Mouse (Mus musculus) cerebellum, postnatal 14 days (tissue): ENCODE measurements around the gene Dner.
A peak's percentile ranks its signal among the peaks of the same experiment; 100 is the strongest.

Experiments used
- DNase-seq, 2 experiments: peaks; one replicate each; pipeline ENCODE4 v3.0.0; 2021; ENCODE audit warnings: mixed read lengths in 2 of 2

Dner gene

DNA sequence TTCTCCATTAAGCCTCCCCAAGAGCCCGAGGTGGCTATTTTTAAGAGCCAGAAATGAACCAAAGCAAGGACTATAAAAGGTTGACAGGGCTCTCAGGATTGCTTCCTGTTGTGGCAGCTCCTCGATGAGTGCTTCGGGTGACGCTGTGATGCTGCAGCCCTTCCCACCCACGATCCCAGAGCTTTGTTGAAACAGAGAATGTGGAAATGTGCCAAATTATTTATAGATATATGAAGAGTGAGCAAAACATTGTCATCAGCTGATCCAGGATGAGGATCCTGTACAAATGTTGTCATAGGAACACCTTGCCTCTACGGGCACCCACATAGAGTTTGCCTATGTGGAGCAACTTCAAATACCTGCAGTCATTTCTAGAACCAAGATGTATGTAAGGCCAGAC lies 67.8 kb downstream of the Dner start:
- DNase-seq = no peak

DNA sequence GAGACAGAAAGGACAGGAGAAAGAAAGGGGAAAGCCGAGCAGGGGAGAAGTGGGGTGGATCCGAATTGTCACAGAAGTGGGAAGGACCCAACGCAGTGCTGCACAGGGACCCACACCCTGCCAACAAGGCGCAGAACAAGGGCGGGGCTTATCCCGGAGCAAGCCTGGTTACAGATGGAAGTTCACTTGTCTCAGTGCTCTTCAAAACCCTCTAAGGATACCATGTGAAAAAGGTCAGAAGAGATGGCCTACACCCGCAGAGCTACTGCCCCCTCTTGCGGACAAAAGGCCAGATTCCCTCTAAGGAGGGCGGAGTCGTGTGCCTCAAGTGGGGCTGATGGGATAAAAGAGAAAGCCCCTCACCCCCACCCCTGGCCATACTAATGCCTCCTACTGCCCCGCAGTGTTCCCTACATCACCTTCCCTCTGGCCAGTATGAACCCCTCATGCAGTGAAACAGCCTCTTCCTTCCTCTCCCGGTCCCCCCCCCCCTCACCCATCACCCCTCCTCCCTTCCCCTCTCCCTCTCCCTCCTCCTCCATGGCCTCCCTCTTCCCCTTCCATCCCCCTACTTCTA lies 73.0 kb downstream of the Dner start:
- no peak for DNase-seq

DNA sequence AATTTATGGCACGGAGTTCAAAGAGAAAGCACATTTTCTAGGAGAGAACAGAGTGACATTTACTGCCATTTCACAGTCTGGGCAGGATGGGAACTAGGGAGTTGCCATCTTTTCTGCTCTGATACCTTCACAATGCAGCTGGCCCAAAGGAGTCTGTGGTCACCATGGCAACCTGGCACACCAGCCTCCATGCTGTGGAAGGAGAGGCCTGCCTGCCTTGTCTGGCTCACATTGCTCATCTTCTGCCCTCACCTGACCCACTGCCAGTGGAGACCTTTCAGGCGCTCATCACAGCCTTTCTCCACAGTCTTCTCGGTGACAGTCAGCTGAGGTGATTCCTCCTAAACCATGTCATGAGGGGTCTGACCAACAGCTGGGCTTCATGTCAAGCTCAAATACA lies 74.7 kb downstream of the Dner start:
- peak; percentile 92 to 96 for DNase-seq

DNA sequence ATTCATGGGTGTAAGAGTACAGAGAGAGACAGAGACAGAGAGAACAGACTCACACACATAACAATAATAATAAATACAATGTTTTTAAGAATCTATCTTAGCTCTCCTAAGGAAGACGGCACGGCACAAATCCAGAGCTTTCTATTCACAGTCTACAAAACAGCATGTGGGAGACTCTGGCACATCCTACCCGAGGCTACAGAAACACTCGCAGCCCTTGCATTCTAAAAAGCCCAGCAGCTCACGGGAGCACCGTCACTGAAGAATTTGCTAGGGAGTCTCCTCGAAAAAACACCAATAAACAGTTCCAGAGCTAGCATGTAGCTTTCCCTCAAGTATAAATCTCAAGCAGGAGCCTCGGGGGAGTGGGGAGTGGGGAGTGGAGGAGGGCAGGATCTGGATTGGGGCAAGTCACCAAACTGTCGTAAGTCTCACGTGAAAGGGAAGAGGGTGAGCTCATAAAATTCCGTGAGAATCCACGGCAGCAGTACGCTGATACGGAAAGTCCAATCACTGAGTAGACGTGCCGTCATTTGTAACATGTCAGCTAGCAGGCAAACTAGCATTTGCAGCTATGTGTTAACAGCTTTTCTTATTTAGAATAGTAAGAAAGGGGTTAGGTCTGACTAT lies 76.8 kb downstream of the Dner start:
- peak; percentile 24 to 27 for DNase-seq

DNA sequence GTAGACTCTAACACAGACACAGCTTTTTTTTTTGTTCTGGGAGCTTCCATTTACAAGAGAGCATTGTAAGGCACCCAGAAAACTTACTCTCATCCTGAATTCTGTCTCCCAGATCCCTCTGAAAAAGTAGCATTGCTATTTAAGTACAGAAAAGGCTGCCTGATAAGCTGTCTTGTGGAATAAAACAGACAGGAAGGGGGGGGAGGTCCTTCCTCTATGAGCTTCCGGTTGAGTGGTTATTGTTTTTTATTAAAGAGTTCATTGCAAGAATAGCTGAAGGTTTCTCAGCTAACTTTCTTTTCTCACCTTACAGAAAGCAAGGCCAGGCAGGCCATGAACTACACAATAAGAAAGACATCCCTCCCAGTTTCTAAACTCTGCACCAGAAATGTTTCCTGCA lies 77.9 kb downstream of the Dner start:
- no peak for DNase-seq

DNA sequence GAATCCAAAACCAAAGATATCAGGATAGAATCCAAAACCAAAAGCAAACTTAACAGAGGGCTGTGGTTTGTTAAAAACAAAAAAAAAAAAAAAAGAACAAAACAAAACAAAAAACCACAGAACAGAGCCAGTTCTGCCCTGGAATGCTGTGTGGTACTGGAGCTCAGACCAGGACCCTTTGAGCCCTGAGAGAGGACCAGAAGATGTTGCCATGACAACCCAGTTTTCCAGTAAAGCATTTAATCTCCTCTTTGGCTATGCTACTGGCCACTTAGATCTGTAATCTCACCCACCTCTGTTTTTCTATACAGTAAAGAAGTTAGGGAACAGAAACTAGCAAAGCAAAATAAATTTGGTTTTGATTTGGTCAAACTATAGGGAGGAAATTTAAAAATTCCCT lies 79.9 kb downstream of the Dner start:
- DNase-seq = no peak

DNA sequence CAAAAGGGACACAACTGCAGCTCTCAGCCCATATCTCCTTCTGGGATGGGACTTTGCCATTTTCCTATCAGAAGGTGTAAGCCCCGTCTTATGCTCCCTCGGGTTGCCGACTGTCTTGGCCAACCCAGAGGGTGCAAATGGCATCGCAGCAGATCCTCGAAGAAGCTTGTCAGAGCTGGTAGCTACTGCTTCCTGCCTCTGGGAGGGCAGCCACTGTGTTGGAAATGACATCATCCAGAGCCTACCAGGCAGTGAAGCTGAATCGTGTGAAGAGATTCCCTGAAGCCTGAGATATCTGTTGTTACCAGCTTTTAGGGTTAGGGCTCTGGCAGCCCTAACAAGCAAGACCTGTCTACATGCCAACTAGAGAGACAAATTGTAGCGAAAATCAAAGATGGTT lies 81.4 kb downstream of the Dner start:
- no peak for DNase-seq

DNA sequence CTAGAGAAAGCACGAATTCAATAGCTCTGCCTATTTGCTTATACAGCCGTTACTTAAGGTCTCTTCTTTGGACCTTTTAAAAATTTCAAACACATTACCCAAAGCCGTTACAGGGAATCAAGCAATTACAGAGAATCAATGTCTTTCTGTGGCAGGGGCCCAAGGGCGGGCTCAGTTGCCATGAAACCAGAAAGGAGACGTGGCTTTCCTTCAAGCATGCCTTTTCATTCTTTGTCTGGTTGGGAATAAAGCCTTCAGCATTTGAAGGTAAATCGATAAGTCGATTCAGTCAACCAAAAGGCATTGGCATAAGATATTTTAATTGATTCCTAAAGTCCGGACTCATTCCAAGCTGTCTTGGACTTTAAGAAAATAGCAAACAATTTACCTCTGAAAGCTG lies 82.9 kb downstream of the Dner start:
- peak in 1 of 2 experiments; percentile 19 for DNase-seq

DNA sequence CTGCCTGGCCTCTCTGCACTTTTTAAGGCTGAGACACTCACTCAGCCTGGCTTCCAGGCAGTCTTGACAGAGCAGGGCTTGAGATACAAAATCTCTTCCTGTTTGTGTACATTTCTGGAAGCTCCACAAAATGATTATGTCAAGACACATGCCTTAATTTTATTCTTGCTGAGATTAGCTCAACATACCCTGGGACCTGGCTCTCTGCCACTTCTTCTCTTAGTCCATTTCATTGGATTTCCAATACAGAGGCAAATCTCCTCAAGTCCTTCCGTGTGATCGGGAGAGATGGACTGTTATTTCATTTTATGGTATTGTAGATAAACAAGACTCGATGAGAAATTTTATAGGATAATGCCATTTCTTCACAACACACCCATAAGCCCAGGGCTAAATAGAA lies 84.7 kb downstream of the Dner start:
- no peak for DNase-seq

DNA sequence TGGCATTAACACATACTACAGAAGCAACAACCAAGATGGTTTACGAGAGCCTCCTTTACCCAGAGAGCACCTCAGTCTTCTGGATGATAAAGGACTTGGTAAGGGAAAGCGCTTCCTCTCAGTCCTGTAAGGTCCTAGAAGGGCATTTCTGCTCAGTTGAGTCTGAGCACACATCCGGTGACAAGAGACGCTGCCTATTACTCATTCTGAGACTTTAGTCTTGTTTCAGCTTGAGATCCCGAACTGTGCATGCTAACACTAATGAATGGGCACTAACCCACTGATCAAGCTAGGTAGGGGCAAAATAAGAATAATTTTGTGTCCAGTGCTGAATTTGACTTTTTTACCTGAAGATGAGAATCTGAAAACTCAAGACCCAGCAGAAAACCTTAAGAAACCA lies 97.0 kb downstream of the Dner start:
- DNase-seq = no peak

DNA sequence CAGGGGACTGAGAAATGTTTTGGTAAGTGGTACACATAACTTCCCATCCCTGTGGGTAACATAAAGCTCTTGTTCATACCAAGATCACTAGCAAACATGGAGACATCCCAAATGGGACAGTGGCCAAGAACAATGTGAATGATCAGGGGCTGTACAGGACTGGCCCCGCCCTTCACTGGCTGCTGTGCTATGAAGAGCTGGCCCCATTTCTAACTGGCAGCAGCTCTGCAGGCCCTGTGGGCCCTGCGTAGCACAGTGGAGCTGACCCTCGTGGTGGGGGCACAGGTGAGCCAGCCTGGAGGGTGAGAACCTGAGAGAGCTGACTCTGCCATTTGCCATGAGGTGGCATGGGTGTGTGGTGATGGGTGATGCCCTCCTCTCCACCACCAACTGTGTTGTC lies 100.0 kb downstream of the Dner start:
- peak in 1 of 2 experiments; percentile 32 for DNase-seq

DNA sequence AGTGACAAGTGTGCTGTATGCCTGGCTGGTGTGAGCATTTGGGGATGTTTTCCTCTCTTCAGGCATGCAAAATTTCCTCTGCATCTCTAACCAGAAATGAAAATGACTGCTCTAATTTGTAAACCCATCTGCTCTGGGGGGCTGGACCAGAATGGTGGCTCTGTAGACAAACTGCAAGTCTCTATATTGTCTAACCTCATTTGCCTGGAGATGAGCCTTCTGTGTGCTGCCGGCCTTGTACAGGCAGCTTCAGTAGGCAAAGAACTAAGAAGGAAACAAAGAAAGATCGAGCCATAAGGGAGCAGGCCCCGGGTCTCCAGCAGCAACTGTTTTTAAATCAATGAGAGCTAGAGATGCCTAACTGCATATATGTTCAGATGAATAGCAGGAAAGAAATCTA lies 103.6 kb downstream of the Dner start:
- no peak for DNase-seq

DNA sequence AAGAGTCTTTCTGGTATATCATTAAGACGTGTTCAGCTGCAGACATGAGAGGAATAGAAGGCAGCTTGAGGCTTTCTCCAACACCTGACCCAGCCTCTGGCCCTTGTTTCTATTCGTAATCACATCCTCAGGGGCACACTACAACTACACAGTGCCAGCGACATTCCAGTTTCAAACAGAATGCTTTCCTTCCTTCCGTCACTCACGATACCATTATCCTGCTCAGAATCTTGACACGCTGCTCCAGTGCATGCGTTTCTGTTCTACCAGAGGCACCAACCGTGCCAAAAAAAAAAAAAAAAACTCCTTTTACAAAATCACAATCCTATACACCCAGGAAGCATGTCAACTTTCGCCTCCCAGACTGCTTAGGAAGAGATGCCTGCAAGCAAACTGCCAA lies 105.5 kb downstream of the Dner start:
- DNase-seq = no peak

DNA sequence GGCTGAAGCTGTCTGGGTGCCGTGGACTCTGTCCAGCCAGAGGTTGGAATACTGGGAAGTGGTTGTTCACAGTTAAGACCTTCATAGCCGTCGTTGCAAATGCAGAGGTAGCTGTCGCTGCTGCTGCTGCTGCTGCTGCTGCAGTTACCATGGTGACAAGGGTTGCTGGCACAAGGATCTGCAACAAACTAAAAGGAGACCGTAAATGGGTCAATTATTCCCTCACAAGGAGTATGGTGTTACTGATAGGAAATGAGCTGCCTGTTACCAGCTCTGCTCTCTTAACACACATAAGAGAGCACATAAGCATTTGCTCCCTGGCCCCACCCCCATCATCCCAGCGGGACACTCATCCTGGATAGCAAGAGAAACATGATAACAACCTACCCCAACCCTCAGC lies 110.6 kb downstream of the Dner start:
- DNase-seq = peak in 1 of 2 experiments; percentile 23

DNA sequence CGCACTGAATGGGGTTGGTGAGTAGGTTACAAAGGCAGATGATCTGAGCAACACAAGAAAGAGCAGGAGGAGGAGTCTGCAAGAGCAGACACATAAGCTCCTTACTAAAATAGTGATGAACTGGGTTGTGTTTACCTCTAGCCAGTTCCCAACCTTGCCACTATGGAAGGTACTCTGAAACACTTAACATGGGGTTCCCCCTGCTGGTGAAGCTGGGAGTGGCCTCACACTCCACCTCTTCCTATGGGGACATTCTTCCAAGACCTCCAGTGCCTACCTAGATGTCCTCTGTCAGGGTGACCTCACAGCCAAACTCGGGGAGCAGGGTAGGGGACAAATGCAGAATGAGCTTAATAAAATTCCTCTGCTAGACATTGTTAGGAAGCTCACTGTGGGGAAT lies 114.2 kb downstream of the Dner start:
- peak; percentile 89 to 90 for DNase-seq

DNA sequence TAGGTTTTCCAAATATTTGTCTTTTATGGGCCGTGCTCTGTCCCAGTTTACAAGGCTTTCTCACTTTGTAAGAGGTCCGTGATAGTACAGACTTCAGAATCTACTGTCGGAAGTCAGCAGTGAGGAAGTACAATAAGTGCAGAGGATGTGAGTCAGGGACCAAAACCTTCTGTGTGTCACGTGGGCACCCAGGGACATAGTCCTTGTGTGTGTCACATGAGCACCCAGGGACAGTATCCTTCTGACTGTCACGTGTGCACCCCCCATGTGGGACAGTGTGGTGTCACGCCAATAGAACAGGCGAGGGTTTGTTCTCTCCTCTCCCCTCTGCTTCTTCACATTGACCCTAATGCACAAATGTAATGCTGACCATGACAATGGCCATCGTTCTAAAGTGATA lies 134.2 kb downstream of the Dner start:
- no peak for DNase-seq

DNA sequence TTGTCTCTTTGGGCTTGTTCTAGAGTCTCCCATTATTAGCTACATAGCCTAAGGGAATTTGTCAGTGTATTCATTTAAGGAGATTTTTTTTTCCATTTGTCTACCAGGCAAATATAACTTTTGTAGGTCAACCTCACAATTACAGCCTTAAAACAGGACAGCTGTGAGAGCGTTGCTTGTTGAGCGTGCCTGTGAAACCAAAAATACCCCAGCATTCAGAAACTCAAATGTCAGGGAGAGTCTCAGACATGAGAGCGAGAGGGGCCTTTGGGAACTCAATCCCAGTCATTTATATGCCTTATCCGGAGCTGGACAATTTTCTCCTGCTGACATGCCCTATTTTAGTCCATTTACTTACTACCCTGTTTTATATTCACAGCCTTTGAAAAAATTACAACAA lies 134.6 kb downstream of the Dner start:
- DNase-seq = no peak

DNA sequence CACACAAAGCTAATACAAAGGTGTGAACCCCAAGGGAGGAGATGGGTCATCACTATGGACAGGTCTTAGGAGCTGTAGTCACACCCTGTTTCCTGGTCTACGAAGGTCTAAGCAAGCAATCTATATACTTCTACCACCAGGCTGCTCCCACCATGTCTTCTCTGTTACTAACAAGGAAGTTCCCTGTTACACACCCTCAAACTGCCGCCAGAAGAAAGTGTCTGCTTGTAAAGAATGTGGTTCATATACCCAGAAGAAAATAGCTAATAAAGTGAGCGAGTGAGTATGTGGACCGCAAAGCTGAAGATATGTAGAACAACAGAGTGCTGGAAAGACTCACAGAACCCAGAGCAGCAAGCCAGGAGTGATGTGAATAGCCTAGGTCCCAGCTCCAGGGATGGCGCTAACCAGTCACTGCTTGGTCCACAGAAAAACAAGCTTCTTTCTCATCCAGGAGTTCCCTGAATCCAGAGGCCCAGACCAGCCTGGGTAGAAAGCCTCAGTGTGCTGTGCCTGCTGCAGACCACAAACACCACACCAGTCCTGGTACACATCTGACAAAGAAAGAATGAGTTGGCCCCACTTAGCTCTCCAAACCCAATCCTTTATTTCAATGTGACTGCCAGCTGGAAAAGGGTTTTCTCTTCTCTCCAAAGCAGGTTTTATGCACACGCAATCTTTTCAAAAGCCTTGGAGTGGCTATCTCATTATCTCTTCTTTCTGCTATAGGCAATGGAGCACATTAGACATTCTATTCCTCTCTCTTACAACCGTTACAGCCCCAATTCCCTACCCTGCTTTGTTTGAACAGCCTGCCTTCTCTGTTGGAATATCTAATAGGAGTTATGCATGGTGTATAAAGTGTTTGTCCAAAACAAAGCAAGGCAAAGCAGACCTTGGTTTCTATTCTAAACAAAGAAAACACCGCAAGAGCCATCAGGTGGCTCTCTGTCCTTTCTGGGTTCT lies 139.2 kb downstream of the Dner start:
- no peak for DNase-seq

DNA sequence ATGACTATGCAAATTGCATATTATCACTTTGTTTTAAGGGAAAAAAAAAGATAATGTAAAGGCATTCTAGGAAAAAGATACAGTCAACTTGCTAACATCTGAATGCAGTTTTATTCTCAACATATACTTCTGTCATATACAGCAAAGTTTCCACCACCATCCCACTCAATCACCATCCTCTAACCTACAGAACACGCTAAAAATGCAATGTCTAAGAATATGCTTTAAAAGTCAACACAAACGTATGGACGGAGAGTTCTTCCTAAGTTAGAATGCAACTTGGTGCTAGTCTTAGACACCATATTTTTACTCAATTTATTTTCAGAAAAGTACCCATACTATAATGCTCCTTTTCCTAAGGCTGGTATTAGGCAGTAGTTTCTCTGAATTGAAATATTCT lies 144.0 kb downstream of the Dner start:
- no peak for DNase-seq

DNA sequence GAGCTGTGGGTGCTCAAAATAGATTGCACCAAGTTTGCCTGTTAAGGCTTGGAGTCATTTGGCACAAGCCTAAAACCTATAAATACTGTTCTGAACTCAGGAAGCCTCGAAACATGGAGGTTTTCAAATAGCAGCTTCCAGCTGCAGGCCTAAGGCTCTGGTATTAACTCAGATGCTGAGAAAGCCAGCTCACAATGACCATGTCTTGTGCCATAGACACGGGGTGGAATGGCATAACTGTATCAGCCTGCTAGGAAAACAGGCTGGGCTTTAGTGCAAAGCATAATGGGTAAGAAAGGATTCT lies 146.0 kb downstream of the Dner start:
- DNase-seq = no peak

DNA sequence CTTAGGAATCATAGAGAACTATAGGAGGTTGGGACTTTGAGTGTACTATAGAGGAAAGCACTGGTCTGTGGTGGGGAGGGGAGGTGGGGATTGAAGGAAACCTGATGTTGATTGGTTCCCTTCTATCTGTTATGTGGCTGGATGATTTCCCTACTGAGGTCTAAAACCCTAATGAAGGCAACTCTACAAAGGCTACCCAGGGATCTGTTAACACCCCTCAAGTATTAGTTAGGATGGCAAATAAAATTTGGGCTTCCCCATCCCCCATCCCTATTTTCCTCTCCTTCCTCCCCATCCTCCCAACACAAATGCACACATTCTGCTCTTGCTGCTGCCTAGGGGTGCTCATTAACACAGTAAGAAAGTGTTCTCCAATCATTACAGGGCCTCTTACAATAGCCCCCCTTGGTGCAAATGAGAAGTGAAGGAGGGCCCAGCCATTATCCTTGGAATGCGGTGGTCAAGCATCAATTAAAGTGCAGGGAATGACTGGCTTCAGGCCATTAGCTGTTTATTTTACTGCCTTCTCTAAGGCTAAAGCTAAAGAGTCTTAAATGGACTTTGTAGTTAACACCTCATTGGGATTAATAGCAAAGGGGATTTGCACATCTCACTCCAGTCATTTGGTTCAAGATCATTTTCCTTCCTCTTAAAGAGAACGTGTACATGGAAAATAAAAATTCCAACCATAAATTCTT lies 146.5 kb downstream of the Dner start:
- no peak for DNase-seq

DNA sequence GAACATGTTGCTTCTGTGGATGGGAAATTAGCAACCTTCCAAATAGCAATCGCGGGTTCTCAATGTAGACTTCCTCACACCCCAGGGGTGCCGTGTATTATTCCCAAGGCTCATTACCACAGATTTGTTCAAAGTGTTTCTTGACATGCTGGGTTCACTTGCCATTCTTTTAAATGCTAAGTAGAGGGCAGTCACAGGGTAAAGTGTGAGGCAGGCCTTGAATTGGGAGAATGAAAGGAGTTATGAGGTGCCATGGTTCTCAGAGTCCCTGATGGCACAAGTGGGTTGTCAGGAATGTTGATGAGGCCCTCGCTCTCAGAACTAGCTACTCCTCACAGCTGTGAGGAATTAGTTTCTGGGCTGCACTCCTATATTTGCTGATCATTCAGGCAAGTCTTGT lies 160.0 kb downstream of the Dner start:
- DNase-seq = no peak

DNA sequence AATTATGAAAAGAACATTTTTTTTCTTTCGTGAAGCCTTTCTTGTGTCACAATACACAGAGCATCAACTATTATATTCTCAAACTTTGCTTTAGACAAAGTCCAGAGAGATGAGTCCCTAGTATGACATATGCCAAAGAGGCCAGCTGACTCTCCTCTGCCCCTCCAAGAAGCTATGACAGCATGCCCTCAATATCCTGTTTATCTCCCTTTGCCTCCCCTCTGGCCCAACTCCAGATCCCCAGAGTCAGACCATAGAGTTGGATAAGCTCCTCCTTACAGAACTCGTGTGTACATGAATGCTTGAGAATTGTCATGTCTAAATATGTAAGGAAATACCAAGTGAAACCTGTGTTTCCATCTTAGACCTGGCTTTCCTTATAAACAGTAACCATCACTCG lies 170.5 kb downstream of the Dner start:
- peak in 1 of 2 experiments; percentile 30 for DNase-seq

DNA sequence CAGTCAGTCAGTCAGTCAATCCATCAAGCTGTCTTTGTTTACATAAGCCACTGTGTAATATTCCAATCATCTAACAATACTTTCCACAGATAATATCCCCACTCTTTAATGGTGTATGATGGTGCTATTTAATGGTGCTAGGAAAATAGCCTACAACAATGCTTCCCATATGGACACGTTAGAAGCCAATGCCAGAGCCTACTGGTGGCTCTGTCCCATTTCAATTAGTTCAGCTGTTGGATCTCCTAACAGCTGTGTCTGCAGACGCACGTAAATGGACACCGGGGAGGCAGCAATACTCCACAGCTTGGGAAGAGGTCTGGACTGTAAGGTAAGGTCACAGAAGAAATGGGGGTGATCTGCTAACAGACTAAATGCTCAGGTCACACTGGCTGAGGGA lies 171.6 kb downstream of the Dner start:
- no peak for DNase-seq
